In the genomic region with DNA sequence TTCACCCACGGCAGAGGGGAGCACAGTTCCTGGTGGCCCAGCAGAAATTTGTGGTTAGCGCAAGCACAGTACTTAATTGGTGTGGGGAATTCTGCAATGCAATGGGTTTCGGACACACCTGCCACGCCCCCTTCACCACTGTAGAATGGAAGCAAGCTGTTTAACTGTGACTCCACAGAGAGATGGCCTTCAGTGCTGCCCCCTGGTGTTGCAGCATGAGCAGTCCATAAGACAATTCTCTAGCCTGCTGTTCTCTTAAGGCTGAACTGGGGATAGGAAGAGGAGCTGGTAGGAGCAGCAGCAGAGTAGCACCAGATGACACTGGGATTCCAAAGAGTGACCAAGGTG, we compare ENCODE assay signal across 8 mouse cellular contexts.
DNase-seq lines count a peak whose midpoint lies in the region; ATAC-seq and TF ChIP-seq lines count a peak whose summit lies in the region.

No protein-coding gene starts in this region.

- DNase-seq in NIH3T3 (ENCODE audit: low read depth): peak; percentile 79
- DNase-seq in cerebellum, adult 11-12 months: peak; percentile 71
- peak; percentile 86 for DNase-seq in heart, postnatal 4 days
- peak; percentile 61 to 80 for DNase-seq in layer of hippocampus, adult 2 months (ENCODE audit: low spot score in 2 of 2)
- peak; percentile 88 for DNase-seq in retina, postnatal 1 day
- DNase-seq in urinary bladder, postnatal 36 days (ENCODE audit: low spot score in 2 of 2): peak; percentile 65 to 76

- no peaks in the 10 kb centered on the region for H3K36me3 ChIP-seq in forebrain, embryonic 15.5 days
- H3K36me3 ChIP-seq in lung, embryonic 15.5 days: no peaks in the 10 kb centered on the region

- H3K4me3 ChIP-seq in forebrain, embryonic 15.5 days: peak overlapping the region; percentile 40
- peak overlapping the region; percentile 28; the same call in 1 of the 2 replicates for H3K4me3 ChIP-seq in layer of hippocampus, adult 2 months
- H3K4me3 ChIP-seq in lung, embryonic 15.5 days: no peak overlapping the region

- H3K4me2 ChIP-seq in forebrain, embryonic 15.5 days (replicated peaks): peak overlapping the region; percentile 52
- peak overlapping the region; percentile 26; the same call in 1 of the 2 replicates for H3K4me2 ChIP-seq in lung, embryonic 15.5 days

- ATAC-seq in forebrain, embryonic 15.5 days (replicated peaks): peak; percentile 91
- peak; percentile 69; the same call in 1 of the 2 replicates for ATAC-seq in lung, embryonic 15.5 days (ENCODE audit: borderline replicate concordance, extremely low read depth, low FRiP score, low TSS enrichment)

- no peaks in the 10 kb centered on the region for H3K27me3 ChIP-seq in forebrain, embryonic 15.5 days
- no peaks in the 10 kb centered on the region for H3K27me3 ChIP-seq in lung, embryonic 15.5 days

- peaks cover 13% of the 10 kb centered on the region for H3K4me1 ChIP-seq in forebrain, embryonic 15.5 days
- no peaks in the 10 kb centered on the region for H3K4me1 ChIP-seq in lung, embryonic 15.5 days

- H3K27ac ChIP-seq in forebrain, embryonic 15.5 days (replicated peaks): peak overlapping the region; percentile 78
- no peak overlapping the region for H3K27ac ChIP-seq in layer of hippocampus, adult 2 months
- no peak overlapping the region for H3K27ac ChIP-seq in lung, embryonic 15.5 days

- no peaks in the 10 kb centered on the region for H3K9me3 ChIP-seq in forebrain, embryonic 15.5 days
- H3K9me3 ChIP-seq in lung, embryonic 15.5 days: no peaks in the 10 kb centered on the region

- peak overlapping the region; percentile 37; the same call in 1 of the 2 replicates for H3K9ac ChIP-seq in forebrain, embryonic 15.5 days (replicated peaks)
- no peak overlapping the region for H3K9ac ChIP-seq in lung, embryonic 15.5 days

- TF ChIP-seq CTCF in layer of hippocampus, adult 2 months (conservative IDR thresholded peaks at IDR 0.05): peak; percentile 89

- WGBS in forebrain, embryonic 15.5 days: 16% methylated on average over 4 of the region's 4 CpGs
- WGBS in lung, embryonic 15.5 days: 43% methylated on average over 4 of the region's 4 CpGs
